Mouse (Mus musculus) embryonic fibroblast, embryonic 13.5 days (primary cell): ENCODE results near the gene Plekha3. TPM values are rescaled to one million over a fixed set of nuclear protein-coding genes. Genes with fewer than 3 reads are reported as not detected.

Experiments
- H3K27ac ChIP-seq: 2 replicates; pipeline ENCODE4 v1.5.1; 2012; ENCODE audit warnings: low read length, control low read depth, inconsistent platforms; ENCODE audit not compliant: insufficient read depth
- H3K4me1 ChIP-seq: 2 replicates; pipeline ENCODE4 v1.6.1; 2011; ENCODE audit warnings: low read length; ENCODE audit not compliant: control insufficient read depth, insufficient read depth
- H3K4me3 ChIP-seq: 2 replicates; pipeline ENCODE4 v1.5.1; 2011; ENCODE audit warnings: mild to moderate bottlenecking, control low read depth, low read length; ENCODE audit not compliant: insufficient read depth
- CTCF ChIP-seq: IDR thresholded peaks from 2 replicates; pipeline ENCODE4 v1.5.1; 2011; ENCODE audit warnings: mild to moderate bottlenecking, control low read depth, low read length, moderate library complexity, borderline replicate concordance; ENCODE audit not compliant: insufficient read depth
- POLR2A ChIP-seq: IDR thresholded peaks from 2 replicates; pipeline ENCODE4 v1.6.1; 2011; ENCODE audit warnings: low read depth, mild to moderate bottlenecking, control low read depth, low read length, moderate library complexity
- polyA plus RNA-seq: library from polyadenylated mRNA; stranded (reverse); fragments of >200 nt; gene quantifications from 2 replicates; pipeline ENCODE4 v1.2.4, GENCODE M21; 2011; ENCODE audit warnings: low read depth; ENCODE audit not compliant: missing spikeins, insufficient read length

Gene Plekha3
- polyA plus RNA-seq, 1 experiment: 41.0 TPM

GRCm38 (mm10) chr2:76702188-76702587 is 27.1 kb downstream of the Plekha3 start:
- no peak overlapping the region for H3K4me3 ChIP-seq
- no peak overlapping the region for H3K27ac ChIP-seq
- H3K4me1 ChIP-seq: no peaks in the 10 kb centered on the region
- TF ChIP-seq CTCF (no peak), POLR2A (no peak)

GRCm38 (mm10) chr2:76702751-76703150 is 27.7 kb downstream of the Plekha3 start:
- Histone ChIP-seq H3K4me1 (no peaks in the 10 kb centered on the region), H3K4me3 (no peak overlapping the region), H3K27ac (no peak overlapping the region)
- TF ChIP-seq POLR2A (no peak), CTCF (no peak)

DNA sequence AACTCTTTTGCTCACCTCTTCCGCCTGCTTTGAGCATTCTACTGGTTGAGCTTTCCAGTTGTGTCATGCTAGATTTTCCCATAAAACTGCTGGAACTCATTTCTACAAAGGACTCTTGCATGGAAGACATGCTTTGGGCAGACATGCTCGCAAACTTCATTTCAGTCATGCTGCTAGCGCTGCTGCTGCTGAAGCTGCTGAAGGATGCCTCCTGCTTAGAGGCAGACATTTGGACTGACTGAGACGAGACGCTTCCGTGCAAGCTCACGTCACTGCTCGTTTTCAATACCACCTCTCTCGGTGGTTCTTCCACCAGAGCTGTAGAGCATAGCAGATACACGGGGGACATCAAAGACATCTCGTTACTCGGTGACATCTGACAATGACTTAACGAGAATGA is 30.6 kb downstream of the Plekha3 start:
- H3K4me1 ChIP-seq: no peaks in the 10 kb centered on the region
- no peak overlapping the region for H3K27ac ChIP-seq
- TF ChIP-seq POLR2A: no peak
- TF ChIP-seq CTCF: no peak
- no peak overlapping the region for H3K4me3 ChIP-seq

DNA sequence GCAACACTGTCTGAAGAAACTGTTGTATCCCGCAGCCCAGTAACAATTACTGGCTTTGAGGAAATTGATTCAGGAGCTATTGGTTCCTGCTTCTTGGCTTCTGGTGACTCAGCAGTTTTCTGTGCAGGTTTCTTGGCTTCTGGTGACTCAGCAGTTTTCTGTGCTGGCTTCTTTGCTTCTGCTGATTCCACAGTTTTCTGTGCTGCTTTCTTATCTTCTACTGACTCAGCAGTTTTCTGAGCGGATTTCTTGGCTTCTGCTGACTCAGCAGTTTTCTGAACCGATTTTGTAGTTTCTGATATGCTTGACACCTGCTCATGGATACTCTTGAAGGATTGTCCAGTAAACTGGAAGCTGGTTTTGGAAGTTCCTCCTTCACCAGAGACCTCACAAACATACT is 33.4 kb downstream of the Plekha3 start:
- no peak overlapping the region for H3K27ac ChIP-seq
- no peak overlapping the region for H3K4me3 ChIP-seq
- no peaks in the 10 kb centered on the region for H3K4me1 ChIP-seq
- TF ChIP-seq POLR2A: no peak
- no peak for TF ChIP-seq CTCF

DNA sequence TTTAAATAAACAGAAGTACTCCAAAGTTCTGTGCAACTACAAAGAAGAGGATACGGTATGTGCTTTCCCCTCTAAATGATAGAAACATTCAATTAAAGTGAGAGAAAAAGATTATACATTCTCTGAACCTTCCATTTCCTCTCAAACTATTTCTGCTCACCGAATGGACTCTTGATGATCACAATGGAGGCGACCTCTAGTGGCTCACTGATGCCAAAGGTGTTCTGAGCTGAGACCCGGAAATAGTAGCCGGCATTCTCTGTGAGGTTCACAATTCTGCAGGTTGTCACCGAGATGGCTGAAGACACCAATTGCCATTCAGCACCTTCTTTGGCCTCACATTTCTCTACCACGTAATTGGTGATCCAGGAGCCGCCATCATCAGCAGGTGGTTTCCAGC is 39.9 kb downstream of the Plekha3 start:
- no peak overlapping the region for H3K27ac ChIP-seq
- no peaks in the 10 kb centered on the region for H3K4me1 ChIP-seq
- TF ChIP-seq CTCF (no peak), POLR2A (no peak)
- H3K4me3 ChIP-seq: no peak overlapping the region

- Histone ChIP-seq H3K4me1 (no peaks in the 10 kb centered on the region), H3K4me3 (no peak overlapping the region), H3K27ac (no peak overlapping the region)
- TF ChIP-seq CTCF: no peak
- no peak for TF ChIP-seq POLR2A
Measured at GRCm38 (mm10) chr2:76719650-76720049, 44.6 kb downstream of the Plekha3 start.

Other genes with a start within 250 kb of the Plekha3 start
- 29.2 and 35.1 TPM in 2 replicates for gene Prkra, start 27.3 kb upstream of the Plekha3 start, polyA plus RNA-seq
- not detected in 2 replicates for gene Pjvk, start 26.8 kb upstream of the Plekha3 start, polyA plus RNA-seq
- 93.4 and 122 TPM in 2 replicates for gene Fkbp7, start 2.2 kb upstream of the Plekha3 start, polyA plus RNA-seq